Mouse (Mus musculus) layer of hippocampus, adult 6 months (tissue): Measurements from ENCODE around the gene Fam102b. TPM values are rescaled to one million over a fixed set of nuclear protein-coding genes. Genes with fewer than 3 reads are reported as not detected.

Source experiments
- long read RNA-seq, 2 experiments: library from polyadenylated mRNA; unstranded; transcript quantifications; one replicate each; pipeline ENCODE4 v2.0.0; 2019 to 2020
- microRNA-seq: library from miRNA; unstranded; fragments of <30 nt; microRNA quantifications from one replicate; pipeline ENCODE4 v1.2.0, GENCODE M21; 2020
- polyA plus RNA-seq: library from polyadenylated mRNA; unstranded; fragments of <200 nt; fragmentation: Nextera tagmentation; gene quantifications from 2 replicates; pipeline ENCODE4 v1.2.3, GENCODE M21; 2021

The Fam102b gene
- polyA plus RNA-seq = 2.9 and 3.3 TPM in 2 replicates
- long read RNA-seq, experiment 1, full-length matches to known transcripts = 2 of 15 reads
- long read RNA-seq, experiment 1, partial matches to known transcripts = 1 of 15 reads
- long read RNA-seq, experiment 1, other reads (novel, unspliced or antisense) = 12 of 15 reads
- long read RNA-seq, experiment 2, full-length matches to known transcripts = 2 of 17 reads
- long read RNA-seq, experiment 2, partial matches to known transcripts = 3 of 17 reads
- long read RNA-seq, experiment 2, other reads (novel, unspliced or antisense) = 12 of 17 reads

DNA sequence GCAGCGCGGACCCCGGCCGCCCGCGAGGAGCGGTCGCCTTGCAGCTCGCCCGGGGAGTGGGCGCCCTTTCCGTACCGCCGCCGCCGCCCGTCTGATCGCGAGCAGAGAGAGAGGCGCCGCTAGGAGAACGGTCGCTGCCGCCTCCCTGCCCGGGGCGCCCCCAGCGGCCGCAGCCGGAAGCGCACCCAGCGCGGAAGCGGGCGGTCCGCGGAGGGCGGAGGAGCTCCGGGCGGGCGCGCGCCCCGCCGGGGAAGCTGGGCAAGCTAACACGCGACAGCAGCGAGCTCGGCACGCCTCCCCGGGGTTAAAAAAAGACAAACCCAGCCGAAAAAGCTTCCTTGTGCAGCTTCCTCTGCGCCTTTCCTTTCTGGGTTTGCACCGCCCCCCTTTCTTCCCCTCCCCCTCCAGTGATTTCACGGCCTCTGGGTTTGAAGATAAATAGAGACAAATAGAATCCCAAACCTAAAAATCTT lies at the start of gene Fam102b:
Gene Fam102b (minus strand): TSS at position 93 of the 473 bp plus-strand sequence.

DNA sequence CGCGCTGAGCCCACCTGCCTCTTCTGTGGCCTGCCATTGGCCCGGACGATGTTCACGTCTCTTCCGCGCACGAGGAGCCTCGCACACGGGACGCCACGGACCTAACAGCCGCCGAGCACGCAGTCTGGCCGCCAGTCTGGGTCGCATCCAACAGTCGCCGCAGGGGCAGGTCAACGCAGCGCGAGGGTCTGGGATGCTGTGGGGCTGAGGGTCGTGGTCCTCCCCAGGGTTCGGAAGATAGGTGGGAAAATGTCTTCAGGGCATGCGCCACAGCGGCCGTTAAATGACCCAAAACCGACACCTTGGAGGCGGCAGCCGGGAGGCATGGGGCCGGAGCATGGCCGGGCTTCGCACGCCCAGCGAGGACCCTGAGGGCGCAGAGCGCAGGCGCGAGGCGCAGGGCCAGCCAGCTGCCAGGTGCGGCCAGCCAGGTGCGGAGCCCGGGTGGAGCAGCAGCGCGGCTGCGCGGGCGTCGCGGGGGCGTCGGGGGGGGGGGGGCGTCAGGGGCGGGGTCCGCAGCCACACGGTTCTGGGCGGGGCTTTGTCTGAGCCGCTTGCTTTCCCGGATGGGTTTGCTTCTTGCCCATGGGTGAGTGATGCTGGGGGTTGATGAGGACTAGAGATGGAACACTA lies 87.3 kb downstream of the Fam102b start, which contains the start of gene Gm9857:
Gene Gm9857 (minus strand): TSS at position 445 of the 633 bp plus-strand sequence.

DNA sequence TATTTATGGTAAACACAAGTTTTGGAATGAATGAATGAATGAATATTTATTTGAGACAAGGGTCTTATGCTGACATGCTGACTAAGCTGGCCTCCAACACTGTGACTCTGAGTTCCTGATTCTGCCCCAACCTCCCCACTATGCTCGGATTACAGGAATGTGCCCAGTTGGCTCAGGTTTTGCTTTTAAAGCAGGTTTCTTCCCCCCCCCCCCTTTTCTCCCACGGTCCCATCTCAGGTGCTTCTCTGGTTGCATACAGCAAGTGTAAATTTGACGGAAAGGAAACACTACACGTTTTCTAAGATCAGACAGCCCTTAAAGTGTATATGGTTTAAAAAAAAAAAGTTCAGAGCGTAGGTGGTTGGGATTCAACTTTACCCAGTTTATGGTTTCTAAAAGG lies 87.8 kb downstream of the Fam102b start, which contains the start of gene Henmt1:
Gene Henmt1 (plus strand): TSS at position 301 of the 400 bp plus-strand sequence.

Small RNAs within 50 kb of the gene (microRNA-seq; reads per million reads assigned to microRNA genes)
- not detected for gene Gm44384

Other genes with a start within 250 kb of the Fam102b start
- gene Stxbp3, start 187.1 kb downstream of the Fam102b start, polyA plus RNA-seq = 16.3 and 23.1 TPM in 2 replicates
- gene Fndc7, start 137.6 kb downstream of the Fam102b start, polyA plus RNA-seq = 0.04 TPM in 1 of 2 replicates, not detected in the other
- 12.4 and 12.9 TPM in 2 replicates for gene Prpf38b, start 115.9 kb downstream of the Fam102b start, polyA plus RNA-seq
- 2.4 and 3.8 TPM in 2 replicates for gene Henmt1, start 87.7 kb downstream of the Fam102b start, polyA plus RNA-seq
- not detected in 2 replicates for gene Gm9857, start 87.2 kb downstream of the Fam102b start, polyA plus RNA-seq
- gene Slc25a54, start 52.9 kb upstream of the Fam102b start, polyA plus RNA-seq = not detected in 2 replicates
- gene Slc25a24, start 95.5 kb upstream of the Fam102b start, polyA plus RNA-seq = 0.88 and 1.3 TPM in 2 replicates